Mouse (Mus musculus) heart, adult 2 months (tissue): ENCODE data around the gene Lpcat3. TPM values are rescaled to one million over a fixed set of nuclear protein-coding genes. Genes with fewer than 3 reads are reported as not detected.
A peak's percentile ranks its signal among the peaks of the same experiment; 100 is the strongest.

Experiments
- DNase-seq, 2 experiments: peaks; one replicate each; pipeline ENCODE4 v3.0.0; 2021
- H3K27ac ChIP-seq: fragments of 200-600 bp; 2 replicates; pipeline ENCODE4 v1.8.1; 2022
- H3K27me3 ChIP-seq: fragments of 200-500 bp; 2 replicates; pipeline ENCODE4 v1.6.1; 2012; ENCODE audit warnings: mild to moderate bottlenecking, low read length, inconsistent platforms, mixed read lengths; ENCODE audit not compliant: control insufficient read depth, insufficient read depth
- H3K36me3 ChIP-seq: fragments of 200-500 bp; 2 replicates; pipeline ENCODE4 v1.6.1; 2012; ENCODE audit warnings: low read length, inconsistent platforms; ENCODE audit not compliant: control insufficient read depth, insufficient read depth
- H3K4me1 ChIP-seq: fragments of 200-500 bp; 2 replicates; pipeline ENCODE4 v1.6.1; 2011; ENCODE audit warnings: low read length; ENCODE audit not compliant: control insufficient read depth, insufficient read depth
- H3K4me3 ChIP-seq: fragments of 200-600 bp; 2 replicates; pipeline ENCODE4 v1.8.1; 2022
- H3K79me2 ChIP-seq: fragments of 200-500 bp; replicated peaks from 2 replicates; pipeline ENCODE4 v1.6.1; 2012; ENCODE audit warnings: mild to moderate bottlenecking, inconsistent platforms, low read length, moderate library complexity, mixed read lengths; ENCODE audit not compliant: control insufficient read depth, insufficient read depth
- H3K9ac ChIP-seq: fragments of 200-500 bp; 2 replicates; pipeline ENCODE4 v1.6.1; 2012; ENCODE audit warnings: low read depth, mild to moderate bottlenecking, control low read depth, inconsistent platforms, low read length, mixed read lengths
- CTCF ChIP-seq: fragments of 200-600 bp; IDR thresholded peaks from 2 replicates; pipeline ENCODE4 v1.8.1; 2022; ENCODE audit warnings: antibody characterized with exemption, mild to moderate bottlenecking, moderate library complexity
- EP300 ChIP-seq: fragments of 200-500 bp; IDR thresholded peaks from 2 replicates; pipeline ENCODE4 v1.6.1; 2011; ENCODE audit warnings: low read depth, low read length, control low read depth; ENCODE audit not compliant: insufficient read depth
- POLR2A ChIP-seq: fragments of 200-500 bp; IDR thresholded peaks from 2 replicates; pipeline ENCODE4 v1.6.1; 2011; ENCODE audit warnings: mild to moderate bottlenecking, low read depth, low read length, control low read depth; ENCODE audit not compliant: insufficient read depth
- WGBS: fragments of 180-500 bp; shearing (Covaris S2); methylation state at CpG from one replicate; pipeline ENCODE4 v1.1.7; 2018; 5-methylcytosine and 5-hydroxymethylcytosine counted together
- intact Hi-C: fragments of 180-260 bp; cut with DNase I; formaldehyde crosslinking; loops from one replicate; pipeline ENCODE4 v1.15.1; 2025
- polyA plus RNA-seq: library from polyadenylated mRNA; depleted of rRNA; stranded (reverse); fragments of >200 nt; gene quantifications from 2 replicates; pipeline ENCODE4 v1.2.3, GENCODE M21; 2012
- total RNA-seq, 2 experiments: library from RNA; stranded (reverse); gene quantifications; 2 replicates each; pipeline ENCODE4 v1.2.3; 2021

Gene Lpcat3
- total and polyA plus RNA-seq, 3 experiments = 34.9 to 73.4 (median 40.5) TPM

- intact Hi-C loops = loop anchor here (5.0 kb wide), 1 partner anchor 107 kb away; the partner anchor contains the start of gene Spsb2
- H3K79me2 ChIP-seq = no peaks in the 10 kb centered on the region
- WGBS = 63% methylated on average over 11 of the region's 11 CpGs
- DNase-seq = peak; percentile 75 to 87
- peak overlapping the region; percentile 66 for H3K27ac ChIP-seq
- no peak overlapping the region for H3K9ac ChIP-seq
- no peaks in the 10 kb centered on the region for H3K27me3 ChIP-seq
- H3K4me1 ChIP-seq = peaks cover 9% of the 10 kb centered on the region; the same call in 1 of the 2 replicates
- peaks cover 2% of the 10 kb centered on the region; the same call in 1 of the 2 replicates for H3K36me3 ChIP-seq
- H3K4me3 ChIP-seq = no peak overlapping the region
- TF ChIP-seq CTCF (no peak), EP300 (0 out of 2 replicates have a peak, but pooled peaks have one; percentile 70), POLR2A (no peak)
These were observed 37.3 kb downstream of the Lpcat3 start for GRCm38 (mm10) chr6:124699962-124700610.

- WGBS = 76% methylated on average over 8 of the region's 8 CpGs
- Histone ChIP-seq H3K27me3 (no peaks in the 10 kb centered on the region), H3K4me3 (no peak overlapping the region), H3K79me2 (no peaks in the 10 kb centered on the region), H3K4me1 (peaks cover 11% of the 10 kb centered on the region; the same call in 1 of the 2 replicates), H3K27ac (no peak overlapping the region), H3K36me3 (peaks cover 2% of the 10 kb centered on the region), H3K9ac (no peak overlapping the region)
- intact Hi-C loops = loop anchor here (5.0 kb wide), 1 partner anchor 106 kb away; the partner anchor contains the start of gene Spsb2
- DNase-seq = no peak
- TF ChIP-seq EP300 (no peak), POLR2A (no peak), CTCF (peak; percentile 39)
These were observed 38.5 kb downstream of the Lpcat3 start for GRCm38 (mm10) chr6:124701338-124701737.

- Histone ChIP-seq H3K27ac (no peak overlapping the region), H3K4me3 (no peak overlapping the region), H3K9ac (no peak overlapping the region), H3K79me2 (no peaks in the 10 kb centered on the region), H3K36me3 (peaks cover 2% of the 10 kb centered on the region), H3K4me1 (peaks cover 6% of the 10 kb centered on the region; the same call in 1 of the 2 replicates), H3K27me3 (no peaks in the 10 kb centered on the region)
- intact Hi-C loops = loop anchor here (2.0 to 5.0 kb wide), 2 partner anchors 57 to 105 kb away; partner anchors contain the start of gene Spsb2
- 88% methylated on average over 17 of the region's 17 CpGs for WGBS
- no peak for TF ChIP-seq CTCF
- no peak for TF ChIP-seq EP300
- TF ChIP-seq POLR2A = no peak
- DNase-seq = no peak
These were observed 39.4 kb downstream of the Lpcat3 start for GRCm38 (mm10) chr6:124702102-124702783.

- peak; percentile 70 to 76 for DNase-seq
- H3K79me2 ChIP-seq = no peaks in the 10 kb centered on the region
- peaks cover 6% of the 10 kb centered on the region; the same call in 1 of the 2 replicates for H3K4me1 ChIP-seq
- no peaks in the 10 kb centered on the region for H3K27me3 ChIP-seq
- no peak for TF ChIP-seq POLR2A
- 0 out of 2 replicates have a peak, but pooled peaks have one; percentile 36 for TF ChIP-seq EP300
- peak; percentile 86 for TF ChIP-seq CTCF
- no peak overlapping the region for H3K4me3 ChIP-seq
- intact Hi-C loops = loop anchor here (2.0 to 5.0 kb wide), 2 partner anchors 56 to 105 kb away; partner anchors contain the start of gene Spsb2
- H3K9ac ChIP-seq = no peak overlapping the region
- WGBS = 56% methylated on average over 3 of the region's 3 CpGs
- H3K36me3 ChIP-seq = peaks cover 2% of the 10 kb centered on the region
- H3K27ac ChIP-seq = no peak overlapping the region
These were observed 39.9 kb downstream of the Lpcat3 start for GRCm38 (mm10) chr6:124702784-124703103.

GRCm38 (mm10) chr6:124703789-124704188 is 41.0 kb downstream of the Lpcat3 start:
- H3K79me2 ChIP-seq = no peaks in the 10 kb centered on the region; the same call in 1 of the 2 replicates
- H3K9ac ChIP-seq = no peak overlapping the region
- peaks cover 6% of the 10 kb centered on the region; the same call in 1 of the 2 replicates for H3K4me1 ChIP-seq
- H3K4me3 ChIP-seq = no peak overlapping the region
- TF ChIP-seq POLR2A (no peak), EP300 (no peak), CTCF (no peak)
- peaks cover 2% of the 10 kb centered on the region for H3K36me3 ChIP-seq
- H3K27ac ChIP-seq = no peak overlapping the region
- H3K27me3 ChIP-seq = no peaks in the 10 kb centered on the region
- 45% methylated on average over 7 of the region's 7 CpGs for WGBS
- intact Hi-C loops = loop anchor here (2.0 to 5.0 kb wide), 2 partner anchors 55 to 104 kb away; partner anchors contain the start of gene Spsb2
- no peak for DNase-seq
